ENCODE assay signal across 10 mouse cellular contexts in the genomic region with DNA sequence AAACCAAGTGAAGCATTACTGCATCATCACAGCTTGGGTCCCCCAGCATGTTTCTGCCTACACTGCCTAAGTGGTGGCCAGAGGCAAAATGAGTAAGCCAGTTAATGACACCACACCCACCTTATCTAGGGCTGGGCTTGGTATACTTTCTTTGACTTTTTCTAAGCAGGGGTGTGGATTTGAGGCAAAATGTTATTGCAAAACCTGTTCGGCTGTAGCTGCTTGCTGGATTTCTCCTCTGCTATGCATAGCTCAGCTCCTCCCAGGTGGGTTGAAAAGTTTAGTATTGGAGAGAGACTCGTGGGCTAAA. TPM values are rescaled to one million over a fixed set of nuclear protein-coding genes. Genes with fewer than 3 reads are reported as not detected.
DNase-seq lines count a peak whose midpoint lies in the region; ATAC-seq and TF ChIP-seq lines count a peak whose summit lies in the region.
"Had no signal": no experiment of that assay in that cellular context is flagged by ENCODE, and none has a peak within 500 bp of the region (broad histone marks: within the 10 kb centered on the region; RNA-seq: fewer than 3 reads in every experiment).

No protein-coding gene starts in this region.

- 68% methylated on average over 2 of the region's 2 CpGs for WGBS in forebrain, postnatal 0 days
- WGBS in forebrain, embryonic 10.5 days = 76% methylated on average over 2 of the region's 2 CpGs
- WGBS in lung, postnatal 0 days = 44% methylated on average over 2 of the region's 2 CpGs
- WGBS in large intestine, adult 2 months = 27% methylated on average over 2 of the region's 2 CpGs
- WGBS in stomach, embryonic 16.5 days = 29% methylated on average over 2 of the region's 2 CpGs

- H3K4me1 ChIP-seq in forebrain, postnatal 0 days (ENCODE audit: insufficient read depth) = no peaks in the 10 kb centered on the region
- H3K4me1 ChIP-seq in forebrain, embryonic 10.5 days = peaks cover 49% of the 10 kb centered on the region
- peaks cover 11% of the 10 kb centered on the region; the same call in 1 of the 2 replicates for H3K4me1 ChIP-seq in lung, postnatal 0 days (ENCODE audit: insufficient read depth, low read depth, low read length)
- peaks cover 39% of the 10 kb centered on the region for H3K4me1 ChIP-seq in stomach, embryonic 16.5 days (ENCODE audit: control insufficient read depth, insufficient read depth, low read length)

- peaks cover 7% of the 10 kb centered on the region for H3K36me3 ChIP-seq in forebrain, postnatal 0 days (ENCODE audit: insufficient read depth)
- H3K36me3 ChIP-seq in forebrain, embryonic 10.5 days (replicated peaks) = no peaks in the 10 kb centered on the region
- no peaks in the 10 kb centered on the region for H3K36me3 ChIP-seq in lung, postnatal 0 days (ENCODE audit: insufficient read depth, low read length)
- H3K36me3 ChIP-seq in stomach, embryonic 16.5 days (ENCODE audit: control insufficient read depth, insufficient read depth, low read length) = no peaks in the 10 kb centered on the region
- H3K36me3 ChIP-seq: limb, embryonic 12.5 days had no signal

- no peak overlapping the region for H3K27ac ChIP-seq in forebrain, postnatal 0 days (ENCODE audit: low read depth, low read length)
- no peak overlapping the region for H3K27ac ChIP-seq in forebrain, embryonic 10.5 days
- H3K27ac ChIP-seq in lung, postnatal 0 days (ENCODE audit: low read length) = no peak overlapping the region
- H3K27ac ChIP-seq in stomach, embryonic 16.5 days (ENCODE audit: low read length) = peak overlapping the region; percentile 83
- H3K27ac ChIP-seq: limb, embryonic 12.5 days had no signal

- H3K4me3 ChIP-seq in forebrain, postnatal 0 days (ENCODE audit: low read depth, low read length) = no peak overlapping the region
- H3K4me3 ChIP-seq in forebrain, embryonic 10.5 days = no peak overlapping the region
- no peak overlapping the region for H3K4me3 ChIP-seq in lung, postnatal 0 days (ENCODE audit: low read depth, low read length)
- no peak overlapping the region for H3K4me3 ChIP-seq in stomach, embryonic 16.5 days (replicated peaks; ENCODE audit: low read length)
- H3K4me3 ChIP-seq: limb, embryonic 12.5 days had no signal

- TF ChIP-seq CTCF in forebrain, postnatal 0 days (IDR thresholded peaks at IDR 0.05; ENCODE audit: low read depth) = no peak
- no peak for TF ChIP-seq CTCF in lung, postnatal 0 days (IDR thresholded peaks at IDR 0.05)

- no peak for DNase-seq in forebrain, postnatal 0 days
- DNase-seq in forebrain, embryonic 10.5 days (ENCODE audit: extremely low spot score, low spot score) = no peak
- DNase-seq in lung, postnatal 0 days (ENCODE audit: low spot score) = peak; percentile 49
- no peak for DNase-seq in lung, postnatal 25 days (ENCODE audit: low spot score)
- DNase-seq in large intestine, adult 2 months (ENCODE audit: low read depth, low spot score) = peak; percentile 78
- no peak for DNase-seq in retina, postnatal 1 day
- DNase-seq in layer of hippocampus, adult 11-12 months (ENCODE audit: low spot score) = no peak
- DNase-seq: spleen, adult 18-20 months had no signal

- no peaks in the 10 kb centered on the region for H3K9me3 ChIP-seq in forebrain, postnatal 0 days (ENCODE audit: low read length)
- no peaks in the 10 kb centered on the region for H3K9me3 ChIP-seq in forebrain, embryonic 10.5 days
- no peaks in the 10 kb centered on the region for H3K9me3 ChIP-seq in lung, postnatal 0 days (ENCODE audit: low read length)
- H3K9me3 ChIP-seq in stomach, embryonic 16.5 days (replicated peaks; ENCODE audit: control insufficient read depth, low read length) = no peaks in the 10 kb centered on the region
- H3K9me3 ChIP-seq: limb, embryonic 12.5 days had no signal

- TF ChIP-seq EP300 in lung, postnatal 0 days (IDR thresholded peaks at IDR 0.05) = no peak

- H3K9ac ChIP-seq in forebrain, postnatal 0 days = no peak overlapping the region
- H3K9ac ChIP-seq in lung, postnatal 0 days (replicated peaks; ENCODE audit: low read depth) = no peak overlapping the region
- H3K9ac ChIP-seq in stomach, embryonic 16.5 days (ENCODE audit: low read length) = no peak overlapping the region
- H3K9ac ChIP-seq: limb, embryonic 12.5 days had no signal

- no peak overlapping the region for H3K4me2 ChIP-seq in forebrain, postnatal 0 days (ENCODE audit: low read depth)
- H3K4me2 ChIP-seq in lung, postnatal 0 days (replicated peaks; ENCODE audit: low read depth, low read length) = no peak overlapping the region
- peak overlapping the region; percentile 5; the same call in 1 of the 2 replicates for H3K4me2 ChIP-seq in stomach, embryonic 16.5 days (ENCODE audit: low read depth, low read length)
- H3K4me2 ChIP-seq: limb, embryonic 12.5 days had no signal

- H3K27me3 ChIP-seq in forebrain, postnatal 0 days (ENCODE audit: insufficient read depth, low read length) = no peaks in the 10 kb centered on the region
- no peaks in the 10 kb centered on the region for H3K27me3 ChIP-seq in forebrain, embryonic 10.5 days (ENCODE audit: poor library complexity, severe bottlenecking)
- H3K27me3 ChIP-seq in lung, postnatal 0 days (replicated peaks; ENCODE audit: insufficient read depth, low read length) = no peaks in the 10 kb centered on the region
- no peaks in the 10 kb centered on the region for H3K27me3 ChIP-seq in stomach, embryonic 16.5 days (ENCODE audit: control insufficient read depth, insufficient read depth, low read length)
- H3K27me3 ChIP-seq: limb, embryonic 12.5 days had no signal

- ATAC-seq in forebrain, postnatal 0 days = peak; percentile 15; the same call in 1 of the 2 replicates
- ATAC-seq in lung, postnatal 0 days = peak; percentile 77
- ATAC-seq in stomach, embryonic 16.5 days (ENCODE audit: insufficient read depth, low FRiP score) = peak; percentile 93

RNA-seq across cellular contexts. Expression of a gene that starts 57.8 kb away (rescaled TPM):
- total RNA-seq in forebrain, postnatal 0 days (2014; rRNA removed) = 69.3 and 83.6 TPM in 2 replicates
- polyA plus RNA-seq in forebrain, postnatal 0 days (2015; fragmentation: Nextera tagmentation; extraction: Ambion mirVana) = 14.5 and 18.6 TPM in 2 replicates
- 6.5 and 7.4 TPM in 2 replicates for polyA plus RNA-seq in forebrain, embryonic 10.5 days (2016; fragmentation: Nextera tagmentation; extraction: Ambion mirVana)
- polyA plus RNA-seq in lung, postnatal 0 days (2015; fragmentation: Nextera tagmentation; extraction: Ambion mirVana) = 4.5 and 5.8 TPM in 2 replicates
- polyA plus RNA-seq in large intestine, adult 2 months (2012; rRNA removed) = 5.1 and 10.6 TPM in 2 replicates
- 7.3 and 8.2 TPM in 2 replicates for polyA plus RNA-seq in stomach, embryonic 16.5 days (2015; fragmentation: Nextera tagmentation; extraction: Ambion mirVana)

Comparison
In these comparisons a context has a peak if more than half of its experiments do, and no peak if none do; other contexts are left out.
1. DNase-seq: peak in lung, postnatal 0 days (single experiment) and large intestine, adult 2 months (single experiment); none in forebrain, postnatal 0 days (single experiment), forebrain, embryonic 10.5 days (single experiment), lung, postnatal 25 days (single experiment), retina, postnatal 1 day (single experiment) and layer of hippocampus, adult 11-12 months (single experiment).
2. ATAC-seq: peak in every context shown above with its lines; median percentile 93 in stomach, embryonic 16.5 days; 77 in lung, postnatal 0 days; 15 in forebrain, postnatal 0 days.